Mouse (Mus musculus) testis, adult 2 months (tissue): ENCODE results near the gene Trim33. TPM values are rescaled to one million over a fixed set of nuclear protein-coding genes. Genes with fewer than 3 reads are reported as not detected.
A peak's percentile ranks its signal among the peaks of the same experiment; 100 is the strongest.

Experiments used
- H3K27ac ChIP-seq: fragments of 200-500 bp; 2 replicates; pipeline ENCODE4 v1.5.1; 2012; ENCODE audit warnings: low read depth, low read length; ENCODE audit not compliant: control insufficient read depth, insufficient read depth
- H3K27me3 ChIP-seq: fragments of 200-500 bp; 2 replicates; pipeline ENCODE4 v1.6.1; 2012; ENCODE audit warnings: mild to moderate bottlenecking, low read length, moderate library complexity; ENCODE audit not compliant: control insufficient read depth, insufficient read depth
- H3K36me3 ChIP-seq: fragments of 200-500 bp; 2 replicates; pipeline ENCODE4 v1.6.1; 2012; ENCODE audit warnings: mild to moderate bottlenecking, low read length; ENCODE audit not compliant: control insufficient read depth, insufficient read depth
- H3K4me1 ChIP-seq: fragments of 200-500 bp; 2 replicates; pipeline ENCODE4 v1.6.1; 2012; ENCODE audit warnings: low read length; ENCODE audit not compliant: control insufficient read depth, insufficient read depth
- H3K4me3 ChIP-seq: fragments of 200-500 bp; 2 replicates; pipeline ENCODE4 v1.5.1; 2012; ENCODE audit warnings: low read depth, mild to moderate bottlenecking, low read length, moderate library complexity, mixed read lengths; ENCODE audit not compliant: control insufficient read depth
- CTCF ChIP-seq: fragments of 200-500 bp; IDR thresholded peaks from 2 replicates; pipeline ENCODE4 v1.5.1; 2012; ENCODE audit warnings: low read depth, mild to moderate bottlenecking, inconsistent platforms, low read length, moderate library complexity; ENCODE audit not compliant: control insufficient read depth, insufficient read depth, insufficient replicate concordance
- POLR2A ChIP-seq: fragments of 200-500 bp; IDR thresholded peaks from 2 replicates; pipeline ENCODE4 v1.6.1; 2012; ENCODE audit warnings: low read depth, mild to moderate bottlenecking, inconsistent platforms, low read length, moderate library complexity; ENCODE audit not compliant: control insufficient read depth
- polyA plus RNA-seq: library from polyadenylated mRNA; depleted of rRNA; stranded (reverse); fragments of >200 nt; gene quantifications from 2 replicates; pipeline ENCODE4 v1.2.3, GENCODE M21; 2012

The Trim33 gene
- polyA plus RNA-seq, 1 experiment = 26.0 TPM

- peaks cover 7% of the 10 kb centered on the region for H3K4me1 ChIP-seq
- peak overlapping the region; percentile 46 for H3K4me3 ChIP-seq
- no peaks in the 10 kb centered on the region for H3K27me3 ChIP-seq
- no peak overlapping the region for H3K27ac ChIP-seq
- TF ChIP-seq POLR2A = no peak
- TF ChIP-seq CTCF = no peak
- H3K36me3 ChIP-seq = no peaks in the 10 kb centered on the region
Measured at GRCm38 (mm10) chr3:103386292-103387031, 107.4 kb downstream of the Trim33 start.

GRCm38 (mm10) chr3:103392613-103393258 lies 113.6 kb downstream of the Trim33 start:
- Histone ChIP-seq H3K27me3 (no peaks in the 10 kb centered on the region), H3K27ac (no peak overlapping the region), H3K4me3 (no peak overlapping the region), H3K36me3 (no peaks in the 10 kb centered on the region), H3K4me1 (no peaks in the 10 kb centered on the region; the same call in 1 of the 2 replicates)
- TF ChIP-seq CTCF (peak; percentile 46; the same call in 1 of the 2 replicates), POLR2A (no peak)

DNA sequence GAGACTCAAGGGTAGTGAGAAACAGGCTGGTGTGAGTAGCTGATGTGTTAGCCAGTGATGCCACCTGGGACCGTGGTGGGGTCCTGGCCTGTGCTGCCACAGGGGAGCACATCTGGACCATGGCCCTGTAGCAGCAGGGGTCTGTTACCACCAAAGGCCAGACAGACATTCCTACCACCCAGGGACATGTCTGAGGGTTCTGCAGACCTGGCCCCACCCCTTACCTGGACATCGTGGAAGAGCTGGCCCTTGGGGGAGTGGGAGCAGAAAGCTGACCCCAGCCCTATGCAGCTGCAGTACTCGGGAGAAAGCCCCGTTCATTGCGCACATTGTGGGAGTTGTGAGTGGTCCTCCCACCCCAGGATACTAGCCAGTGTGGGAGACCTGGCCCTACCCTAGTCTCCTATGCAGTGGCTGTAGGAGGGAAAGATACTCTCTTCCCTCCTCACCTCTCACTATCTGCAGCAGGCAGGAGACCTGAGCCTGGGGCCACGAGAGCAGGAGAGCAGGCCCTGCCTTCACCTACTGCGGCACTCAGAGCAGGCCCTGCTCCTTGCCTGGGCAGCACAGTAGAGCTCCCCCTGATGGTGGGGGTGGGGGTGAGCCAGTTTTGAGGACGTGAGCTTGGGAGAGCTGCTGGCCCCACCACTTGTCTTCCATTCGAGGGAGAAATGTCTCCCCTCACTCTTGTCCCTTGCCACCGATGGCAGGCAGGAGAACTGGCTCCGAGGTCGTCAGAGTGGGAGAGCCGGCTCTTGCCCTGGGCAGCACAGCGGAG lies 114.4 kb downstream of the Trim33 start:
- Histone ChIP-seq H3K4me1 (no peaks in the 10 kb centered on the region; the same call in 1 of the 2 replicates), H3K4me3 (no peak overlapping the region), H3K36me3 (no peaks in the 10 kb centered on the region), H3K27ac (no peak overlapping the region), H3K27me3 (no peaks in the 10 kb centered on the region)
- TF ChIP-seq POLR2A = no peak
- TF ChIP-seq CTCF = no peak

- no peaks in the 10 kb centered on the region for H3K36me3 ChIP-seq
- no peak overlapping the region for H3K4me3 ChIP-seq
- H3K4me1 ChIP-seq = no peaks in the 10 kb centered on the region; the same call in 1 of the 2 replicates
- TF ChIP-seq CTCF (no peak), POLR2A (no peak)
- H3K27ac ChIP-seq = no peak overlapping the region
- no peaks in the 10 kb centered on the region for H3K27me3 ChIP-seq
Measured at GRCm38 (mm10) chr3:103394121-103394520, 115.0 kb downstream of the Trim33 start.

GRCm38 (mm10) chr3:103397523-103397922 lies 118.4 kb downstream of the Trim33 start:
- no peaks in the 10 kb centered on the region for H3K27me3 ChIP-seq
- TF ChIP-seq CTCF (no peak), POLR2A (no peak)
- no peak overlapping the region for H3K27ac ChIP-seq
- H3K4me1 ChIP-seq = no peaks in the 10 kb centered on the region; the same call in 1 of the 2 replicates
- H3K4me3 ChIP-seq = no peak overlapping the region
- no peaks in the 10 kb centered on the region for H3K36me3 ChIP-seq

DNA sequence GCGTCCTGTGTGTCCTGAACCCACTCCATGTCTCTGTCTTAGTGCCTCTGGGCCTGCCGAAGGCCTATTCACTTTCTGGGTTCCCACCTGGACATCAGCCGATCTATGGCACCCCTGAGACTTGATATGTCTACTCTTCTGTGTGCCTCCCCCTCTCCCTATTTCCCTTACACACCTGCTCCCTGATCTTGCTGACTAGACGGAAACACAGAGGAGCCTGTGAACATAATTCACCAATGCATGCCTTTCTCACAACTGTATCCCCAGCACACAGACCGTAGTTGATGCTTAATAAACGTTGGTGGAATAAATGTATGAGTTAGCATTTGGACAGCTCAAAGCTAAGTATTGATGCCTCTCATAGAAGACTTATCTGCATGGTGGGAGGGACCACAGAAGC lies 121.7 kb downstream of the Trim33 start:
- no peak for TF ChIP-seq CTCF
- TF ChIP-seq POLR2A = no peak
- H3K27me3 ChIP-seq = no peaks in the 10 kb centered on the region
- no peak overlapping the region for H3K27ac ChIP-seq
- H3K36me3 ChIP-seq = no peaks in the 10 kb centered on the region
- no peaks in the 10 kb centered on the region for H3K4me1 ChIP-seq
- no peak overlapping the region for H3K4me3 ChIP-seq

GRCm38 (mm10) chr3:103401342-103402098 lies 122.4 kb downstream of the Trim33 start:
- H3K27ac ChIP-seq = no peak overlapping the region

More at GRCm38 (mm10) chr3:103401342-103402098, 122.4 kb downstream of the Trim33 start:
- H3K4me1 ChIP-seq = no peaks in the 10 kb centered on the region
- H3K27me3 ChIP-seq = no peaks in the 10 kb centered on the region
- TF ChIP-seq CTCF (no peak), POLR2A (no peak)
- H3K36me3 ChIP-seq = no peaks in the 10 kb centered on the region
- no peak overlapping the region for H3K4me3 ChIP-seq
